Comparison of ENCODE assay signal across 1 mouse cellular context in genomic region chrX:71519252-71519651, GRCm38 (mm10).
TF ChIP-seq lines count a peak whose summit lies in the region.

No protein-coding gene starts in this region.

TF ChIP-seq in MEL, 35 proteins besides CTCF, POLR2A, EP300 and RAD21:
- TF ChIP-seq POLR2AphosphoS5 (IDR thresholded peaks at IDR 0.05; ENCODE audit: borderline replicate concordance, low read depth, low read length): no peak
- no peak for TF ChIP-seq BHLHE40 (IDR thresholded peaks at IDR 0.05; ENCODE audit: borderline replicate concordance, low read depth, low read length)
- TF ChIP-seq MYB (IDR thresholded peaks at IDR 0.05; ENCODE audit: low read depth, low read length): no peak
- TF ChIP-seq ZKSCAN1 (IDR thresholded peaks at IDR 0.05; ENCODE audit: low read depth, low read length): no peak
- no peak for TF ChIP-seq CHD2 (IDR thresholded peaks at IDR 0.05; ENCODE audit: low read length)
- TF ChIP-seq TCF12 (IDR thresholded peaks at IDR 0.05; ENCODE audit: low read depth, low read length): peak; percentile 43; the same call in 1 of the 2 replicates
- TF ChIP-seq MAX (IDR thresholded peaks at IDR 0.05; ENCODE audit: low read length): no peak
- TF ChIP-seq SMC3 (IDR thresholded peaks at IDR 0.05; ENCODE audit: low read depth, low read length): no peak
- no peak for TF ChIP-seq SIN3A (IDR thresholded peaks at IDR 0.05; ENCODE audit: low read length)
- no peak for TF ChIP-seq ETS1 (IDR thresholded peaks at IDR 0.05; ENCODE audit: low read depth, low read length)
- peak; percentile 71 for TF ChIP-seq GATA1 (IDR thresholded peaks at IDR 0.05; ENCODE audit: low read depth, low read length)
- TF ChIP-seq MAZ (IDR thresholded peaks at IDR 0.05; ENCODE audit: low read depth, low read length): no peak
- TF ChIP-seq KAT2A (conservative IDR thresholded peaks at IDR 0.05; ENCODE audit: low read depth, low read length): no peak
- no peak for TF ChIP-seq ZNF384 (IDR thresholded peaks at IDR 0.05; ENCODE audit: low read depth, low read length)
- no peak for TF ChIP-seq USF2 (IDR thresholded peaks at IDR 0.05; ENCODE audit: borderline replicate concordance in 1 of 2, insufficient read depth in 1 of 2, low read depth in 1 of 2, low read length in 2 of 2)
